Comparison of ENCODE assay signal across 9 mouse cellular contexts in the genomic region with DNA sequence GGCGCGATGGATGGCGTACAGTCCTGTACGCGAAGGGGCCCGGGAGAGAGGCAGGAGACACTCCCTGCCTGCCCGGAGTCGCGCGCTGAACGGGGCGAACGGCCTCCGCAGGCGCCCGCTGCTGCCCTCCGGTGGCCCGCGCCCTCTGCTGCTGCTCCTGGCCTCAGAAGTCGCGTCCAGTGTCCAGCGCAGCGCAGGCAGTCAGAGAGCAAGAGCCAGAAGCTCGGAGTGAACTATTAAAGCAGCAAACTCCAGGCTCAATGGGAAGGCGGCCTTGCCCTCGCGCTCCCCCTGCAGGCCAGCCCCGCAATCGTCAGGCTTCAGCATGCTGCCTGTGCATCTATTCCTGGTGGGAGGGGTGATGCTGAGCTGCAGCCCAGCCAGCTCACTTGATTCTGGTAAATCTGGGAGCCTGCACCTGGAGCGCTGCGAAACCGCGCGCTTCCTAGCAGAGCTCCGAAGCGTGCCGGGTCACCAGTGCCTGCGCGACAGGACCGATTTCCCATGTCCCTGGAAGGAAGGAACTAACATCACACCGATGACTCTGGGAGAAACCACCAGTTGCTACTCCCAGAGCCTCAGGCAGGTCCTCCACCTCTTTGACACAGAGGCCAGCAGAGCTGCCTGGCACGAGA. TPM values are rescaled to one million over a fixed set of nuclear protein-coding genes. Genes with fewer than 3 reads are reported as not detected.
DNase-seq lines count a peak whose midpoint lies in the region; ATAC-seq and TF ChIP-seq lines count a peak whose summit lies in the region.
"Not testable (repeated sequence)": the region's sequence is repeated elsewhere in the genome, so short reads cannot be mapped to it uniquely, and the experiment has no call there.
"Had no signal": no experiment of that assay in that cellular context is flagged by ENCODE, and none has a peak within 500 bp of the region (broad histone marks: within the 10 kb centered on the region; RNA-seq: fewer than 3 reads in every experiment).

No protein-coding gene starts in this region.

- not testable (repeated sequence) for H3K27me3 ChIP-seq in intestine, embryonic 16.5 days (replicated peaks; ENCODE audit: control insufficient read depth, insufficient read depth, low read length); limb, embryonic 12.5 days

- H3K4me3 ChIP-seq in embryonic fibroblast, embryonic 13.5 days (ENCODE audit: insufficient read depth, low read length): peak overlapping the region; percentile 19; the same call in 1 of the 2 replicates
- peak overlapping the region; percentile 39 for H3K4me3 ChIP-seq in intestine, embryonic 16.5 days (ENCODE audit: low read length)
- H3K4me3 ChIP-seq in limb, embryonic 12.5 days (replicated peaks): peak overlapping the region; percentile 34

- H3K4me1 ChIP-seq in embryonic fibroblast, embryonic 13.5 days (ENCODE audit: control insufficient read depth, insufficient read depth, low read length); intestine, embryonic 16.5 days (ENCODE audit: control insufficient read depth, insufficient read depth, low read length); limb, embryonic 12.5 days (replicated peaks): not testable (repeated sequence)

- peak overlapping the region; percentile 54; the same call in 1 of the 2 replicates for H3K9ac ChIP-seq in intestine, embryonic 16.5 days (ENCODE audit: low read depth, low read length)
- not testable (repeated sequence) for H3K9ac ChIP-seq in limb, embryonic 12.5 days (replicated peaks)

- not testable (repeated sequence) for H3K9me3 ChIP-seq in intestine, embryonic 16.5 days (ENCODE audit: control insufficient read depth, low read length); limb, embryonic 12.5 days

- ATAC-seq in intestine, embryonic 16.5 days; limb, embryonic 12.5 days (ENCODE audit: insufficient number of reproducible peaks, insufficient read depth, low FRiP score, low TSS enrichment, low read depth): not testable (repeated sequence)
- ATAC-seq in megakaryocyte-erythroid progenitor cell, adult 5-6 weeks (replicated peaks; ENCODE audit: low FRiP score, low TSS enrichment, poor library complexity, severe bottlenecking): peak; percentile 83

- DNase-seq in brain, adult 2 months (ENCODE audit: low read depth, low spot score): peak; percentile 84
- DNase-seq in heart, adult 9 months (ENCODE audit: low spot score in 2 of 2): peak; percentile 76 to 78
- peak; percentile 89 for DNase-seq in retina, postnatal 1 day

- peak; percentile 65 for TF ChIP-seq POLR2A in embryonic fibroblast, embryonic 13.5 days (IDR thresholded peaks at IDR 0.05; ENCODE audit: low read depth, low read length)

- H3K36me3 ChIP-seq in intestine, embryonic 16.5 days (ENCODE audit: control insufficient read depth, insufficient read depth, low read length); limb, embryonic 12.5 days: not testable (repeated sequence)

- H3K27ac ChIP-seq in embryonic fibroblast, embryonic 13.5 days (ENCODE audit: insufficient read depth, low read length): peak overlapping the region; percentile 58; the same call in 1 of the 2 replicates
- H3K27ac ChIP-seq in intestine, embryonic 16.5 days (ENCODE audit: low read length): peak overlapping the region; percentile 61; the same call in 1 of the 2 replicates
- 0 out of 2 replicates have a peak overlapping the region, but pooled peaks have one; percentile 74 for H3K27ac ChIP-seq in limb, embryonic 12.5 days

- TF ChIP-seq CTCF in embryonic fibroblast, embryonic 13.5 days (IDR thresholded peaks at IDR 0.05; ENCODE audit: borderline replicate concordance, insufficient read depth, low read length): 0 out of 2 replicates have a peak, but pooled peaks have one; percentile 7

- H3K4me2 ChIP-seq in intestine, embryonic 16.5 days (ENCODE audit: low read depth, low read length): peak overlapping the region; percentile 47
- peak overlapping the region; percentile 52 for H3K4me2 ChIP-seq in limb, embryonic 12.5 days

- 3% methylated on average over 22 of the region's 42 CpGs for WGBS in intestine, embryonic 16.5 days
- 3% methylated on average over 26 of the region's 42 CpGs for WGBS in limb, embryonic 12.5 days

RNA-seq across cellular contexts. Expression of gene Gm13283, which starts 3.6 kb away (rescaled TPM):
- not detected in 2 replicates for polyA plus RNA-seq in embryonic fibroblast, embryonic 13.5 days (2011; ENCODE audit: insufficient read length, low read depth, missing spikeins)
- 0.21 TPM in 1 of 2 replicates, not detected in the other for polyA plus RNA-seq in intestine, embryonic 16.5 days (2015; fragmentation: Nextera tagmentation; extraction: Ambion mirVana)
- polyA plus RNA-seq in limb, embryonic 12.5 days (2016; fragmentation: Nextera tagmentation; extraction: Ambion mirVana): 0.41 and 0.81 TPM in 2 replicates
- not detected in 2 replicates for total RNA-seq in megakaryocyte-erythroid progenitor cell, adult 5-6 weeks (2014; fragmentation: Nextera tagmentation)
- not detected in 2 replicates for total RNA-seq in megakaryocyte-erythroid progenitor cell, adult 5-6 weeks (2017)
- total RNA-seq: left cerebral cortex, postnatal 36 days had no signal
- polyA plus RNA-seq: cortical plate, adult 2 months had no signal

RNA-seq across cellular contexts. Expression of gene Gm13271, which starts 8.8 kb away (rescaled TPM):
- polyA plus RNA-seq in embryonic fibroblast, embryonic 13.5 days (2011; ENCODE audit: insufficient read length, low read depth, missing spikeins): not detected in 2 replicates
- polyA plus RNA-seq in intestine, embryonic 16.5 days (2015; fragmentation: Nextera tagmentation; extraction: Ambion mirVana): not detected in 2 replicates
- polyA plus RNA-seq in limb, embryonic 12.5 days (2016; fragmentation: Nextera tagmentation; extraction: Ambion mirVana): not detected in 2 replicates
- total RNA-seq in megakaryocyte-erythroid progenitor cell, adult 5-6 weeks (2014; fragmentation: Nextera tagmentation): not detected in 2 replicates
- total RNA-seq in megakaryocyte-erythroid progenitor cell, adult 5-6 weeks (2017): not detected in 2 replicates
- total RNA-seq: left cerebral cortex, postnatal 36 days had no signal
- polyA plus RNA-seq: cortical plate, adult 2 months had no signal

RNA-seq across cellular contexts. Expression of gene Gm13290, which starts 10.1 kb away (rescaled TPM):
- polyA plus RNA-seq in embryonic fibroblast, embryonic 13.5 days (2011; ENCODE audit: insufficient read length, low read depth, missing spikeins): 0.70 TPM in 1 of 2 replicates, not detected in the other
- polyA plus RNA-seq in intestine, embryonic 16.5 days (2015; fragmentation: Nextera tagmentation; extraction: Ambion mirVana): 0.44 and 0.83 TPM in 2 replicates
- polyA plus RNA-seq in limb, embryonic 12.5 days (2016; fragmentation: Nextera tagmentation; extraction: Ambion mirVana): 0.66 and 0.87 TPM in 2 replicates
- not detected in 2 replicates for total RNA-seq in megakaryocyte-erythroid progenitor cell, adult 5-6 weeks (2014; fragmentation: Nextera tagmentation)
- not detected in 2 replicates for total RNA-seq in megakaryocyte-erythroid progenitor cell, adult 5-6 weeks (2017)
- total RNA-seq: left cerebral cortex, postnatal 36 days had no signal
- polyA plus RNA-seq: cortical plate, adult 2 months had no signal

RNA-seq across cellular contexts. Expression of gene Gm13289, which starts 13.2 kb away (rescaled TPM):
- not detected in 2 replicates for polyA plus RNA-seq in embryonic fibroblast, embryonic 13.5 days (2011; ENCODE audit: insufficient read length, low read depth, missing spikeins)
- not detected in 2 replicates for polyA plus RNA-seq in intestine, embryonic 16.5 days (2015; fragmentation: Nextera tagmentation; extraction: Ambion mirVana)
- polyA plus RNA-seq in limb, embryonic 12.5 days (2016; fragmentation: Nextera tagmentation; extraction: Ambion mirVana): not detected in 2 replicates
- total RNA-seq in megakaryocyte-erythroid progenitor cell, adult 5-6 weeks (2014; fragmentation: Nextera tagmentation): not detected in 2 replicates
- not detected in 2 replicates for total RNA-seq in megakaryocyte-erythroid progenitor cell, adult 5-6 weeks (2017)
- total RNA-seq: left cerebral cortex, postnatal 36 days had no signal
- polyA plus RNA-seq: cortical plate, adult 2 months had no signal

RNA-seq across cellular contexts. Expression of gene Gm13272, which starts 16.1 kb away (rescaled TPM):
- not detected in 2 replicates for polyA plus RNA-seq in embryonic fibroblast, embryonic 13.5 days (2011; ENCODE audit: insufficient read length, low read depth, missing spikeins)
- polyA plus RNA-seq in intestine, embryonic 16.5 days (2015; fragmentation: Nextera tagmentation; extraction: Ambion mirVana): 0.28 TPM in 1 of 2 replicates, not detected in the other
- polyA plus RNA-seq in limb, embryonic 12.5 days (2016; fragmentation: Nextera tagmentation; extraction: Ambion mirVana): 0.40 TPM in 1 of 2 replicates, not detected in the other
- total RNA-seq in megakaryocyte-erythroid progenitor cell, adult 5-6 weeks (2014; fragmentation: Nextera tagmentation): not detected in 2 replicates
- total RNA-seq in megakaryocyte-erythroid progenitor cell, adult 5-6 weeks (2017): not detected in 2 replicates
- total RNA-seq: left cerebral cortex, postnatal 36 days had no signal
- polyA plus RNA-seq: cortical plate, adult 2 months had no signal
